Mouse (Mus musculus): ENCODE measurements around the gene Haus6. TPM values are rescaled to one million over a fixed set of nuclear protein-coding genes. Genes with fewer than 3 reads are reported as not detected.
A peak's percentile ranks its signal among the peaks of the same experiment; 100 is the strongest.
"Not testable (repeated sequence)": the region's sequence is repeated elsewhere in the genome, so short reads cannot be mapped to it uniquely, and the experiment has no call there.

Haus6 gene
- 10 to 100 TPM; 10.2 to 12.2 TPM for total RNA-seq (2021)
- long read RNA-seq, experiment 1, full-length matches to known transcripts, result 2 of 3 reads
- long read RNA-seq, experiment 1, partial matches to known transcripts, result 0 of 3 reads
- long read RNA-seq, experiment 1, other reads (novel, unspliced or antisense), result 1 of 3 reads
- long read RNA-seq, experiment 2, partial matches to known transcripts, result 0 of 2 reads
- long read RNA-seq, experiment 2, other reads (novel, unspliced or antisense), result 2 of 2 reads

- peak; percentile 93 for DNase-seq
Measured at GRCm38 (mm10) chr4:86611524-86612288, at the start of gene Haus6. Gene Haus6 (minus strand): TSS chr4:86612055.

GRCm38 (mm10) chr4:86657176-86657575 is 45.3 kb upstream of the Haus6 start:
- DNase-seq, result peak in 1 of 2 experiments; percentile 34

- not testable (repeated sequence) for DNase-seq
Measured at GRCm38 (mm10) chr4:86656410-86656809, 44.6 kb upstream of the Haus6 start.

GRCm38 (mm10) chr4:86651686-86652384 is 40.0 kb upstream of the Haus6 start:
- DNase-seq, result peak in 1 of 2 experiments; percentile 27

- not testable (repeated sequence) for DNase-seq
Measured at GRCm38 (mm10) chr4:86648394-86648793, 36.5 kb upstream of the Haus6 start.

- not testable (repeated sequence) for DNase-seq
Measured at GRCm38 (mm10) chr4:86637561-86637960, 25.7 kb upstream of the Haus6 start.

GRCm38 (mm10) chr4:86634873-86635272 is 23.0 kb upstream of the Haus6 start:
- DNase-seq, result not testable (repeated sequence)

- DNase-seq, result not testable (repeated sequence)
Measured at GRCm38 (mm10) chr4:86634312-86634711, 22.5 kb upstream of the Haus6 start.

GRCm38 (mm10) chr4:86632556-86632955 is 20.7 kb upstream of the Haus6 start:
- not testable (repeated sequence) for DNase-seq

- no peak for DNase-seq
Measured at GRCm38 (mm10) chr4:86631831-86632230, 20.0 kb upstream of the Haus6 start.

GRCm38 (mm10) chr4:86626496-86626895 is 14.6 kb upstream of the Haus6 start:
- not testable (repeated sequence) for DNase-seq

GRCm38 (mm10) chr4:86625463-86625862 is 13.6 kb upstream of the Haus6 start:
- DNase-seq, result no peak

GRCm38 (mm10) chr4:86622532-86622931 is 10.7 kb upstream of the Haus6 start:
- DNase-seq, result not testable (repeated sequence)

GRCm38 (mm10) chr4:86622116-86622515 is 10.3 kb upstream of the Haus6 start:
- DNase-seq, result no peak

GRCm38 (mm10) chr4:86620506-86620905 is 8.7 kb upstream of the Haus6 start:
- no peak for DNase-seq

GRCm38 (mm10) chr4:86612289-86612620 is 400 bp upstream of the Haus6 start:
- no peak for DNase-seq

GRCm38 (mm10) chr4:86591304-86591703 is 20.6 kb downstream of the Haus6 start:
- DNase-seq, result no peak

- DNase-seq, result peak in 1 of 2 experiments; percentile 15
Measured at GRCm38 (mm10) chr4:86588236-86588635, 23.6 kb downstream of the Haus6 start.

- DNase-seq, result no peak
Measured at GRCm38 (mm10) chr4:86580591-86580990, 31.3 kb downstream of the Haus6 start.

- DNase-seq, result no peak
Measured at GRCm38 (mm10) chr4:86580056-86580455, 31.8 kb downstream of the Haus6 start.

- DNase-seq, result no peak
Measured at GRCm38 (mm10) chr4:86576630-86577225, 35.1 kb downstream of the Haus6 start.

GRCm38 (mm10) chr4:86576120-86576541 is 35.7 kb downstream of the Haus6 start:
- DNase-seq, result no peak

Data from adrenal gland, postnatal 36 days (tissue).